Mouse (Mus musculus): Measurements from ENCODE around the gene Cttnbp2nl.

- TF ChIP-seq CTCF (IDR thresholded peaks at IDR 0.05; ENCODE audit: borderline replicate concordance, control insufficient read depth, extremely low read depth, insufficient read depth, low read length, poor library complexity) = no peak
- no peak for TF ChIP-seq POLR2A (IDR thresholded peaks at IDR 0.05; ENCODE audit: control insufficient read depth, extremely low read depth, insufficient read depth, low read length, poor library complexity)
Measured at GRCm38 (mm10) chr3:105061991-105062390, 9.0 kb upstream of the Cttnbp2nl start.
